Mouse (Mus musculus) megakaryocyte, embryonic 14.5 days (primary cell): ENCODE data around the gene Aff3. TPM values are rescaled to one million over a fixed set of nuclear protein-coding genes. Genes with fewer than 3 reads are reported as not detected.

ENCODE experiments used
- H3K27me3 ChIP-seq: replicated peaks from 2 replicates; pipeline ENCODE3; 2012; ENCODE audit warnings: inconsistent platforms
- H3K36me3 ChIP-seq: replicated peaks from 2 replicates; pipeline ENCODE3; 2012; ENCODE audit warnings: low read length, inconsistent platforms, mixed read lengths
- H3K4me1 ChIP-seq: 2 replicates; pipeline ENCODE4 v1.6.1; 2012; ENCODE audit warnings: inconsistent platforms
- H3K4me3 ChIP-seq: replicated peaks from 2 replicates; pipeline ENCODE3; 2012; ENCODE audit warnings: moderate library complexity, mild to moderate bottlenecking, inconsistent platforms
- H3K9me3 ChIP-seq: 2 replicates; pipeline ENCODE4 v1.6.1; 2012; ENCODE audit warnings: inconsistent platforms
- FLI1 ChIP-seq: IDR thresholded peaks from 2 replicates; pipeline ENCODE4 v1.6.1; 2012; ENCODE audit warnings: low read length, inconsistent platforms, mixed read lengths
- GATA1 ChIP-seq: IDR thresholded peaks from 3 replicates; pipeline ENCODE4 v1.6.1; 2012; ENCODE audit warnings: mixed read lengths, low read length, inconsistent platforms, borderline replicate concordance
- polyA plus RNA-seq: library from polyadenylated mRNA; stranded (reverse); fragments of >175 nt; gene quantifications from 2 replicates; pipeline ENCODE4 v1.2.3, GENCODE M21; 2012; ENCODE audit warnings: low replicate concordance; ENCODE audit not compliant: insufficient read depth

The Aff3 gene
- polyA plus RNA-seq, 1 experiment: 4.4 TPM

- TF ChIP-seq GATA1: no peak
- Histone ChIP-seq H3K9me3 (peaks cover 3% of the 10 kb centered on the region; the same call in 1 of the 2 replicates), H3K27me3 (no peaks in the 10 kb centered on the region), H3K4me3 (no peak overlapping the region), H3K36me3 (no peaks in the 10 kb centered on the region), H3K4me1 (no peaks in the 10 kb centered on the region)
Observed at GRCm38 (mm10) chr1:38307821-38308704, 356.7 kb downstream of the Aff3 start.

- H3K9me3 ChIP-seq: peaks cover 3% of the 10 kb centered on the region; the same call in 1 of the 2 replicates
- H3K27me3 ChIP-seq: no peaks in the 10 kb centered on the region
- no peaks in the 10 kb centered on the region for H3K4me1 ChIP-seq
- H3K36me3 ChIP-seq: no peaks in the 10 kb centered on the region
- TF ChIP-seq GATA1 (no peak), FLI1 (no peak)
- no peak overlapping the region for H3K4me3 ChIP-seq
Observed at GRCm38 (mm10) chr1:38307234-38307633, 357.5 kb downstream of the Aff3 start.

GRCm38 (mm10) chr1:38306146-38306545, 358.6 kb downstream of the Aff3 start:
- TF ChIP-seq GATA1 (no peak), FLI1 (no peak)
- no peaks in the 10 kb centered on the region for H3K4me1 ChIP-seq
- peaks cover 3% of the 10 kb centered on the region; the same call in 1 of the 2 replicates for H3K9me3 ChIP-seq
- H3K27me3 ChIP-seq: no peaks in the 10 kb centered on the region
- no peak overlapping the region for H3K4me3 ChIP-seq
- H3K36me3 ChIP-seq: no peaks in the 10 kb centered on the region

GRCm38 (mm10) chr1:38304376-38304775, 360.4 kb downstream of the Aff3 start:
- no peak overlapping the region for H3K4me3 ChIP-seq
- H3K27me3 ChIP-seq: no peaks in the 10 kb centered on the region
- H3K36me3 ChIP-seq: no peaks in the 10 kb centered on the region
- H3K4me1 ChIP-seq: no peaks in the 10 kb centered on the region
- H3K9me3 ChIP-seq: peaks cover 3% of the 10 kb centered on the region; the same call in 1 of the 2 replicates
- TF ChIP-seq FLI1 (no peak), GATA1 (no peak)

GRCm38 (mm10) chr1:38298291-38298690, 366.5 kb downstream of the Aff3 start:
- Histone ChIP-seq H3K4me3 (no peak overlapping the region), H3K36me3 (no peaks in the 10 kb centered on the region), H3K4me1 (peaks cover 13% of the 10 kb centered on the region), H3K9me3 (no peaks in the 10 kb centered on the region), H3K27me3 (peaks cover 7% of the 10 kb centered on the region)
- TF ChIP-seq GATA1: no peak
- no peak for TF ChIP-seq FLI1

- TF ChIP-seq GATA1: no peak
- no peak for TF ChIP-seq FLI1
- Histone ChIP-seq H3K36me3 (no peaks in the 10 kb centered on the region), H3K4me1 (peaks cover 22% of the 10 kb centered on the region), H3K4me3 (no peak overlapping the region), H3K27me3 (peaks cover 7% of the 10 kb centered on the region), H3K9me3 (no peaks in the 10 kb centered on the region)
Observed at GRCm38 (mm10) chr1:38294906-38295305, 369.8 kb downstream of the Aff3 start.

GRCm38 (mm10) chr1:38294336-38294695, 370.4 kb downstream of the Aff3 start:
- H3K4me3 ChIP-seq: no peak overlapping the region
- H3K9me3 ChIP-seq: no peaks in the 10 kb centered on the region
- no peak for TF ChIP-seq FLI1
- no peak for TF ChIP-seq GATA1
- H3K4me1 ChIP-seq: peaks cover 22% of the 10 kb centered on the region
- peaks cover 7% of the 10 kb centered on the region for H3K27me3 ChIP-seq
- H3K36me3 ChIP-seq: no peaks in the 10 kb centered on the region

- no peaks in the 10 kb centered on the region for H3K36me3 ChIP-seq
- H3K27me3 ChIP-seq: peaks cover 7% of the 10 kb centered on the region
- TF ChIP-seq FLI1 (no peak), GATA1 (no peak)
- H3K4me1 ChIP-seq: peaks cover 23% of the 10 kb centered on the region
- H3K9me3 ChIP-seq: no peaks in the 10 kb centered on the region
- H3K4me3 ChIP-seq: no peak overlapping the region
Observed at GRCm38 (mm10) chr1:38293671-38294335, 371.0 kb downstream of the Aff3 start.

GRCm38 (mm10) chr1:38292851-38293250, 371.9 kb downstream of the Aff3 start:
- peaks cover 6% of the 10 kb centered on the region for H3K27me3 ChIP-seq
- no peak overlapping the region for H3K4me3 ChIP-seq
- no peaks in the 10 kb centered on the region for H3K36me3 ChIP-seq
- H3K4me1 ChIP-seq: peaks cover 15% of the 10 kb centered on the region
- TF ChIP-seq FLI1 (no peak), GATA1 (no peak)
- no peaks in the 10 kb centered on the region for H3K9me3 ChIP-seq

- TF ChIP-seq GATA1 (no peak), FLI1 (no peak)
- H3K4me3 ChIP-seq: no peak overlapping the region
- peaks cover 3% of the 10 kb centered on the region for H3K27me3 ChIP-seq
- H3K4me1 ChIP-seq: peaks cover 12% of the 10 kb centered on the region
- no peaks in the 10 kb centered on the region for H3K36me3 ChIP-seq
- no peaks in the 10 kb centered on the region for H3K9me3 ChIP-seq
Observed at GRCm38 (mm10) chr1:38291915-38292314, 372.8 kb downstream of the Aff3 start.
